Mouse (Mus musculus): ENCODE results near the gene Phldb2. TPM values are rescaled to one million over a fixed set of nuclear protein-coding genes. Genes with fewer than 3 reads are reported as not detected.

Gene Phldb2
- total RNA-seq (2021): 1 to 10 TPM; 8.0 to 8.5 TPM
- long read RNA-seq, experiment 1, full-length matches to known transcripts: 1 of 5 reads
- long read RNA-seq, experiment 1, partial matches to known transcripts: 2 of 5 reads
- long read RNA-seq, experiment 1, other reads (novel, unspliced or antisense): 2 of 5 reads
- long read RNA-seq, experiment 2, full-length matches to known transcripts: 1 of 2 reads
- long read RNA-seq, experiment 2, partial matches to known transcripts: 1 of 2 reads
- long read RNA-seq, experiment 2, other reads (novel, unspliced or antisense): 0 of 2 reads

GRCm38 (mm10) chr16:45953394-45953793 is at the start of gene Phldb2:
TSS of gene Phldb2 (minus strand) at chr16:45953598.
- DNase-seq (ENCODE audit: low spot score in 2 of 2): no peak

GRCm38 (mm10) chr16:46001550-46002166 is 48.3 kb upstream of the Phldb2 start:
- DNase-seq (ENCODE audit: low spot score in 2 of 2): peak; percentile 19 to 34

- no peak for DNase-seq (ENCODE audit: low spot score in 2 of 2)
These were observed 47.6 kb upstream of the Phldb2 start for GRCm38 (mm10) chr16:46000976-46001375.

- no peak for DNase-seq (ENCODE audit: low spot score in 2 of 2)
These were observed 46.2 kb upstream of the Phldb2 start for GRCm38 (mm10) chr16:45999374-46000191.

- no peak for DNase-seq (ENCODE audit: low spot score in 2 of 2)
These were observed 44.8 kb upstream of the Phldb2 start for GRCm38 (mm10) chr16:45998231-45998630.

- DNase-seq (ENCODE audit: low spot score in 2 of 2): no peak
These were observed 37.7 kb upstream of the Phldb2 start for GRCm38 (mm10) chr16:45990901-45991676.

GRCm38 (mm10) chr16:45986236-45986635 is 32.8 kb upstream of the Phldb2 start:
- DNase-seq (ENCODE audit: low spot score in 2 of 2): no peak

GRCm38 (mm10) chr16:45984610-45985606 is 31.5 kb upstream of the Phldb2 start:
- no peak for DNase-seq (ENCODE audit: low spot score in 2 of 2)

GRCm38 (mm10) chr16:45976251-45976650 is 22.9 kb upstream of the Phldb2 start:
- no peak for DNase-seq (ENCODE audit: low spot score in 2 of 2)

- DNase-seq (ENCODE audit: low spot score in 2 of 2): no peak
These were observed 20.7 kb upstream of the Phldb2 start for GRCm38 (mm10) chr16:45973959-45974686.

- DNase-seq (ENCODE audit: low spot score in 2 of 2): no peak
These were observed 16.8 kb upstream of the Phldb2 start for GRCm38 (mm10) chr16:45970187-45970586.

GRCm38 (mm10) chr16:45968716-45969115 is 15.3 kb upstream of the Phldb2 start:
- DNase-seq (ENCODE audit: low spot score in 2 of 2): no peak

GRCm38 (mm10) chr16:45967471-45967870 is 14.1 kb upstream of the Phldb2 start:
- peak; percentile 73 to 81 for DNase-seq (ENCODE audit: low spot score in 2 of 2)

GRCm38 (mm10) chr16:45966604-45967003 is 13.2 kb upstream of the Phldb2 start:
- DNase-seq (ENCODE audit: low spot score in 2 of 2): no peak

GRCm38 (mm10) chr16:45964777-45965176 is 11.4 kb upstream of the Phldb2 start:
- no peak for DNase-seq (ENCODE audit: low spot score in 2 of 2)

- DNase-seq (ENCODE audit: low spot score in 2 of 2): no peak
These were observed 10.4 kb upstream of the Phldb2 start for GRCm38 (mm10) chr16:45963837-45964236.

- DNase-seq (ENCODE audit: low spot score in 2 of 2): no peak
These were observed 9.7 kb upstream of the Phldb2 start for GRCm38 (mm10) chr16:45963088-45963487.

GRCm38 (mm10) chr16:45960978-45961377 is 7.6 kb upstream of the Phldb2 start:
- DNase-seq (ENCODE audit: low spot score in 2 of 2): no peak

GRCm38 (mm10) chr16:45956390-45956950 is 3.1 kb upstream of the Phldb2 start:
- no peak for DNase-seq (ENCODE audit: low spot score in 2 of 2)

All from left cerebral cortex, adult 18-20 months (tissue).